Mouse (Mus musculus): ENCODE results near the gene Htr5b. TPM values are rescaled to one million over a fixed set of nuclear protein-coding genes. Genes with fewer than 3 reads are reported as not detected.

The Htr5b gene
- polyA plus RNA-seq (2017; shearing (Covaris generic)): not detected

GRCm38 (mm10) chr1:121528399-121528720 lies at the start of gene Htr5b:
Gene Htr5b (minus strand): TSS chr1:121528465.

GRCm38 (mm10) chr1:121567521-121568489 lies 39.5 kb upstream of the Htr5b start, which contains the start of gene Ddx18:
Gene Ddx18 (minus strand): TSS chr1:121567989.

Other genes starting within 250 kb of the Htr5b start
- gene Insig2, start 195.9 kb downstream of the Htr5b start, polyA plus RNA-seq (2017; shearing (Covaris generic)): 32.7 TPM
- gene Ccdc93, start 97.4 kb downstream of the Htr5b start, polyA plus RNA-seq (2017; shearing (Covaris generic)): 28.2 TPM
- 96.3 TPM for gene Ddx18, start 39.5 kb upstream of the Htr5b start, polyA plus RNA-seq (2017; shearing (Covaris generic))

All from naive thymus-derived CD4-positive, alpha-beta T cell, adult 5 months (primary cell).